Mouse (Mus musculus): ENCODE data around the gene Gpx2.
A peak's percentile ranks its signal among the peaks of the same experiment; 100 is the strongest.
"Not testable (repeated sequence)": the region's sequence is repeated elsewhere in the genome, so short reads cannot be mapped to it uniquely, and the experiment has no call there.

Gpx2 gene

DNA sequence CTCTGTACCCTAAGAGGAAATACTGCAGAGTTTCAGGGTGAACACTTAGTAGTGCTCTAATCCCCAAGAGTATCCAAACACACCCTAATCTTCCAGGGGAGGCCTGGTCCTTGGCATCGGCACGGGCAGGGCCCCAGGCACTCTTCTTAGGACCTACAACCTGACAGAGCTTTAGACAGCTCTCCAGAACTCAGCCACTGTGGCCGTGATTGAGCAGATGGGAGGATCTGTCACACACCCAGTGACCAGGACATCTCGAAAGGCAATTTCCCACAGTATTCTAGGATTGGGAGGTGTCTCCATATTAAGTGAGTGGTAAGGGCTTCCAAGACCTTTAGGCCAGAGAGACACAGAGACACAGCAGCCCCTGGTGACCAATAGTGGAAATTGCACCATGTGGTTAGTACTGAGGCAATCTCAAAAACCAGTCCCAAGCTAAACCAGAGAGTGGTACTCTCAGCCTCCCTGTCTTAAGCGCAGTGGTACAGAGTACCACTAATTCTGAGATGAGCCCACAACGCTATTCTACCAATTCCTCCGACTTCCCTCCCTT, 8.4 kb upstream of the Gpx2 start:
- DNase-seq: peak; percentile 44

DNA sequence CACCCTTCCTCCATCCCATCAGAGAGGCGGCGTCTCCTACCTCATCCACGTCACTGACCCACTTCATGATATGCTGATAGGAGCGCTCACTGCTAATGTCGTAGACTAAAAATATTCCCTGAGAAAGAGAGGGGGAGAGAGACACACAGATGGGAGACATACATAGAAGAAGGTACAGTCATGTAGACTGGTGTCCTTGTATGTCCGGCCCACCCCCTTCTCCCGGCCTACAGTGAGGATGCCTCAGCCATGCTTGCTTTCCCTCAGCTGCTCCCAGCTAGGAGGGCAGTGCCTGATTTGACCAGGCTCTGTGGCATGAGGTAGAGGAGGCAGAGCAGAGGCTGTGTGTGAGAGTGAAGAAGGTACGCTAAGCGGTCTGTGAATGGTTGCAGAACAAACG, 7.7 kb upstream of the Gpx2 start:
- no peak for DNase-seq

DNA sequence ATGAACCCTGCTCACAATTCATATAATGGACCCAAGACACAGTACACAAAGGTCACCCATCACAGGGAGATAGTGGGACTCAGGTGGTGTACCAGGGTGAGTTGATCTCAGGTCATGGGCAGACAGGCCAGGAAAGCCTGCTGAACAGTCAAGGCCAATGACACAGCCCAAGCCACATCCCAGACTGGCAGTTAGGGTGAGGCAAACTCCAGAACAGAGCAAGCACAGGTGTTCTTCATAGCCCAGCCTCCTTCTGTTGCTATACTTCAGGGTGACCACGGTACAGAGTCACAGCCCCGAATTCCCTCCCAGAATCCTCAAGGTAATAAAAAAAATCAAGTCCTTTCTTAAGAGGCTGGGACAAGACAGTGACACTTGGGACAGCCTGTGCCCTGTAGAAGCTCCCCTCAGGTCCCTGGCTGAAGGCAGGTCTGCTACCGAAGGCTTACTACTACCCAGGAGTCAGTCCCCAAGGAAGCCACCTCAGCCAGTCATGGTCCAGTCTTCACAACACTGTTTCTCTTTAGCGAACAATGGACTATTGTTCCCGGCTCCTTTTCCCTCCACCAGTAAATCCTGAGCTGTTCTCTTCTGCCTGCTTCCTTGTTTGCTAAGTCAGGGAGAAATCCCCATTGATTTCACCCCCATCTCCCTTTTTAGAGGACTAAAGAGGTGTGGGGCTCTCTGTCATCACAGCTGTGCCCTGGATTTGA, 2.8 kb upstream of the Gpx2 start:
- no peak for DNase-seq

DNA sequence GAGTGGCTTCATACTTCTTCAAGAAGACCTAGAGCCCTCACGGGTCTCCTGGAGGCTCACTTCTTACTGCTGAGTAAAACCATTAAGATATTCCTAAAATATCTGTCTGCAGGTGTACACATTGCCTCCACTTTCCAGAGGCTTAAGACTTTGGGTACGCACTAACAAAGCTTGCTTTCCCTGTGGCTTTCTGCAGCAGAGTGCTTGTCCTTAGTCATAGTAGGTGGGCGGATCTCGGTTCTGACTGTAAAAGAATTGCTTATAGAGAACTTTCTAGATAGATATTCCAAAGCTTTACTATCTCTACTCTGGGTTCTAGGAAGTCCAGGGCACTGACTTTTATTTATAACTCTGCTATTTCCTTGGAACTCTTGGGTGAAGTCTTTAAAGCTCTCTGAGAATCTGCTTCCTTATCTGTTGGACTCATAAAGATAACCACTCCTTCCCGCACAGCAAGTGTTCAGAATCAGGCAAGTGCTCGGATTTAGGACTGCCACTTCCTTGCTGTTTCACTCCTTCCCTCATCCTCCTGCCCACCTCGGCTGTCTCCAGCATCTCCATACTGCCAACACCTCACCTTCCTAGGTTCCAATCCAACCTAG, 1.7 kb upstream of the Gpx2 start:
- DNase-seq: no peak

DNA sequence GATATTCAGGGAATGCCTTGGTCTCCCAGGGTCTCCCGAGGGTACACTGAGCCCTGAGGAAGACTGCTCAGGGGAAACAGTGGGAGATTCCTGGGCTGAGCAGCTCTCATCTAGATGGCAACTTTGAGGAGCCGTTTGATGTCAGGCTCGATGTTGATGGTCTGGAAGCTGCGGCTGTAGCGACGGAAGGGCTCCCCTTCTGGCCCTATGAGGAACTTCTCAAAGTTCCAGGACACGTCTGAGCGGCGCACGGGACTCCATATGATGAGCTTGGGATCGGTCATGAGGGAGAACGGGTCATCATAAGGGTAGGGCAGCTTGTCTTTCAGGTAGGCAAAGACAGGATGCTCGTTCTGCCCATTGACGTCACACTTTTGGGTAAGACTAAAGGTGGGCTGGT, 2.8 kb downstream of the Gpx2 start:
- not testable (repeated sequence) for DNase-seq

DNA sequence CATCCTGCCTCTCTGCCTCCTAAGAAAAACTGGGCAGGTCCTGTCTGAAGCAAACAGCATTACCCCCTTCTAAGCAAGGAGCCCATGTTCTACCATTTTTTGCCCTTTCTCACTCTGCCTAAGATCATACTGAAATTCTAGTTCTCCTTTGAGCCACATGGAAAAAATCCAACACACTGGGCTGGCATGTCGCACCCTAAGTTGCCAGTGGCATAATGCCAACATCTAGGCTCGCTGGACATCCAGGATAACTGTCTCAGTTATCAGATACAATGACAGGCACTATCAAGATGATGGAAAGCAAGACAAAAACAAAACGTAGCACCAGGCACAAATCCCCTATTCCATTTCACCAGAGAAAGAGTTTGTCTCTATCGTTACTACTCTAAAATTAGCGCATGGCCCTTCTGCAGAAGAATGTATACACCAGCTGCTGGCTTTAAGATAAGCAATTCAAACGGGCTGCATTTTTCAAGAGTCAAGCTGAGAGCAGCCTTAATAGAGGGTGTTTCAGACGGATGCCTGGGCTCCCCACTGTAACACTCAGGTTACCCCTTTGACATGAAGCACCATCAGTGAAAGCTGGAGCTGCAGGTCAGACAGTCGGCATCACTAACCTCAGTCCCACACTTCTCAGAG, 4.8 kb downstream of the Gpx2 start:
- DNase-seq: no peak

DNA sequence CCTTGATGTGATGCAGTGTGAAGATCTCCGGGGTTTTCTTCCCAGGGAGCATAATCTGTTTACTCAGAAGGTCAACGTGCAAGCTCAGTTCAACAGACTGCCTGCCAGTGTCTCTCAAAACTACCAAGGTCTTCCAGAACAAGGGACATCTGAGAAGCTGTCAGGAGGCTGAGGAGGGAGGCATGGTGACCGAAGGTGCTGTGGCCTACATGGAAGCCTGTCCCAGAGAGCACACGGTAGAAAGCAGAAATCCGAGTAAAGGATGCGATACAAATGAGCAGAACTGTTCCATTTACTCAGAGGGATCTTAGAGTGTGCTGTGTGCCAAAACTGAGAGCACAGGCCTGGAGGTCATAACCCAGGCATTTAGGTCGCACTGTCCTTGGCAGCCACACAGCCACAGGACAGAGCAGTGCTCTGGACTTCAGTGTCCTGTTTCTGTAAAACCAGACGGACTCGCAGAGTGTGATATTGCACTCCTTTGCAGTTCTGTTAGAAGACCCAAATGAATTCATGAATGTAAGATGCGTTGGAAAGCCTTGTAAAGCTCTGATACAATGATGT, 11.2 kb downstream of the Gpx2 start:
- DNase-seq: no peak

DNA sequence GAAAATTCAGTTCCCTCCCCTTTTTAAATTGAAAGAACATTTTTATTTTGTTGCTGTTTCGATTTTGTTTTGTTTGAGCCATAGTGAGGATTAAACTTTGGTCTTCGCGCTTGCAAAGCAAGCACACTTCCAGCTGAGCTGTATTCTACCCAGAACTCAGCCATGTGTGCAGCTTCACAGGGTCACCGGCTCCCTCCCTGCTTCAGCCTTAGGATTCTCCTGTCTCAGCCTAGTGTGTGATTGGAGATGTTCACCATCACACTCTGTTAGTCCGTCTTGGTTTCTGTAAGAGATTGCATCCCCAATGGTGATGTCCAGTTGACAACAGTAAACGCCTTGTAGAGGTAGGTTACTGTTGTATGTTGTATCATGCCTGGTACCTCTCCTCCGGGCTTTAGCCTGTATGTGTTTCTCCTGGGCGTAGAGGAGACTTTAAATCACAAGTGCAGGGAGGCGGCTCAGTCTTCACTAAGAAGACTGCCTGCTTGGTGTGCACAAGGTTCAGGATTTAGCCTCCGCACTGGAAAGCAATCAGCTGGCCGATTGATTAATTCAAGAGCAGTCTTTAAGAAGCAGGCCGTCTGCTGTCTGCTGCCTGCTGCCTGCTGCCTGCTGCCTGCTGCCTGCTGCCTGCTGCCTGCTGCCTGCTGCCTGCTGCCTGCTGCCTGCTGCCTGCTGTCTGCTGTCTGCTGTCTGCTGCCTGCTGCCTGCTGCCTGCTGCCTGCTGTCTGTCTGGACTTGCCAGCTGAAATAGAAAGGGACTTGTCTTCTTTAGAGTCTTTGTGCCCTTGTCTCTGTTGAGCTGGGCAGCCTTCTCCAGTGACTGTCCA, 14.5 kb downstream of the Gpx2 start:
- no peak for DNase-seq

DNA sequence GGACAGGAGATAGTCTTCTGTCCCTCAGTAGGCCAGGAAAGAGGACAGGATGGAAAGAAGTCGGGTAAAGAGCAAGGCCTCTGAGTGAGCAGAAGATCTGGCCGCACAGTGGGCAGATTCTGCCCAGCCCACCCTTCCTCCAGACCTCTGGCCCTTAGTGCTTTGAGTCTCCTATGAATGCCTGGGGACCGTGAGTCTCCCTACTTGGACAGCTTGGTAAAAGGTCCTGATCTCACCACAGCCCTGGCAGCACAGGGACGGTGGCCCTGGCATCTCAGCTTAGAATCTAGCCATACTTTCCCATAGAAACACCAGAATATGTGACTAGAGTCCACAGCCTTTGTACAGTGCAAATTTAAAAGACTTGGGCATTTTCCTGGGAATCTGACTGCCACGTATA, 15.4 kb downstream of the Gpx2 start:
- no peak for DNase-seq

DNA sequence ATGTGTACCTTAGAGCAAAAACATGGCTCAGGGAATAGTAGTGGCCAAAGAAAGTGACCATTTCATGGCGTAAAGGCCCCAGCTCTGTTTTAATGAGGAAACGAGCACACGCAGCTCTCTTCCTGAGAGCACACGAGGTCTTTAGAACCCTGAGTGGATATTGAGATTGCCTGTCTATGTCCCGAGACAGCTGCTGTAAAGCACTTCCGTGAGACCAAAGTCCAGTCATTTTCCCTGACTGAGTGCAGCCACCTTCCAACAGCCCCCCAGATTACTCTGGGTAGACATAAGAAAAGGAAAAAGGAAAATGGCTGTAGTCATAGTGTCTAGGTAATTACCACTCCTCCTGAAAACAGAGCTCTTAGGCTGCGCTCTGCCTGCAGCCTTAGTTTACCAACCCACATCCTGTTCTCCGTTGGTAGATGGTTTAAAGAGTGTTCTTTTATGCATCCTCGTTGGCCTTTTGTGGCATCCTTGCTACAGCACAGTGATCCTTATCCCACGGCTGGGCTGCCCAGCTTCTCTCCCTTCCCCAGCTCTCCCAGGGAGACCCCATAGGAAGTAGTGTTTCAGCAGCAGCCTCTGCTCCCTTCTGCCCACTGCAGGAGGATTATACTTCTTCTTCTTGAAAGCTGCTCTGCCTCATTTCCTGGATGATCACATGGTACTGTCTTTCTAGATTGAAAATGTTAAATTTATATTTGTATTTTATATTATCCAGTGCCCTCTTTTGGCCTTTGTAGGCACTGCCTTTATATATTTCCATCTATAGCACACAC, 16.9 kb downstream of the Gpx2 start:
- DNase-seq: no peak

DNA sequence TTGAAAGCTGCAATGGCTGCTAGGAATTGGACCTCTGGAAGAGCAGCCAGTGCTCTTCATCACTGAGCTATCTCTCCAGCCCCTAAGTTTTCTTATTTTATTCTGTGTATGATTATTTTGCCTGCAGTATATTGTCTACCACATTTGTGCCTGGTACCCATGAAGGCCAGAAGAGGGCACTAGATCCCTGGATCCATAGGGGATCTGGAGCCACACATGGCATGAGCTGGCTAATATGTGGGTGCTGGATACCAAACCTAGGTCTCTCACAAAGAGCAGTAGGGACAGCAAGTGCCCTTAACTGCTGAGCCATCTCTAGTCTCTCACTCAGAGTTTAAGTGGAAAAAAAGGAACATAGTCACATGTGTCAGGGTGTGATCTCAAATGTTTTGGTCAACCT, 17.5 kb downstream of the Gpx2 start:
- no peak for DNase-seq

DNA sequence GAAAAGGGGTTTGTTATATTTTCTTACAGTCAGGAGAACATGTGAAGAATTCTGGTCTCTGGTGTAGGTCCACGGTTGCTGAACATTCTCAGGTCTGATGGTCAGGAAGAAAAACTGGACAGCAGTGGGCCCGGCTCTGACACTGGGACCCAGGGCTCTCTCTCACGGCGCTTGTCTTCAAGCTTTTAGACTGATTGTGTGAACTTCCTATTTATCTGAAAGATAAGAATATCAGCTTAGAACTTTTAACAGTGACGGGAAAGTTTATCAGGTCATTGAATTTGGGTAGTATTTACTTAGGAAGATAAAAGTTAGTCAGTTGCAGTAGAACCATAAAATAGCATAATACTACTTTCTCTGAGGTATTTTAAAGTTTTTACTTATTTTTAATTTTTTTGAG, 18.5 kb downstream of the Gpx2 start:
- no peak for DNase-seq

DNA sequence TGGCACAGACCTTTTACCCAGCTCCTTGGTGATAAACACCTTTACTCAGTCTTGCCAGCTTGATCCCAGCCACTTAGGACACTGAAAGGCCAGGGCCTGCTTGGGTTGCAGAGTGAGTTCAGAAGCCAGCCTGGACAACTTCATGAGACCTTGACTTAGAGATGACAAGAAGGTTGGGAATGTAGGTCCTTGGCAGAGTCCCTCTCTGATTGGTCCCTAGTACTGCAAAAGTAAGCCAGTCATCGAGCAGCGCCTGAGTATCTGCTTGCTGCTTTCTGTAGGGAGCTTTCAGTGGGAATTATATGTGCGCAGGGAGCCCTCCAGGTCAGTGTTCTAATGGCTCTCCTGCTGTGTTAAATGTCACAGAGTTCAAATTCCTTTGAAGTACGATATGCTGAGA, 20.2 kb downstream of the Gpx2 start:
- no peak for DNase-seq

DNA sequence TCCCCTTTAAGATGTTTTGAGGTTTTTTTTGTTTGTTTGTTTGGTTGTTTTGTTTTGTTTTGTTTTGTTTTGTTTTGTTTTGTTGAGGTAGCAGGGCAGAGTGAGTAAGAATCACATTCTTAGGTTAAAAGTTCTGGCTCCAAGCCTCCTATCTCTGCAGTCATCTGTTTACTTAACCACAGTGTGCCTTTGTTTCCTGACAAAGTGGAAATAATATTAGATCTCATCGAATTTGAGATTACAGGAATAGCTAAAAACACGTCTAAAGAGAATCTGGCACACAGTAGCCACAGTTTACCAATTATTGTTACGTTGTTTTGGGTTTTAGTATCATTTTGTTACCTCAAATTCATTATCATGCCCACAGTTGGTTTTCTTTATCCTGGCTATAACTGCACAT, 20.7 kb downstream of the Gpx2 start:
- no peak for DNase-seq

DNA sequence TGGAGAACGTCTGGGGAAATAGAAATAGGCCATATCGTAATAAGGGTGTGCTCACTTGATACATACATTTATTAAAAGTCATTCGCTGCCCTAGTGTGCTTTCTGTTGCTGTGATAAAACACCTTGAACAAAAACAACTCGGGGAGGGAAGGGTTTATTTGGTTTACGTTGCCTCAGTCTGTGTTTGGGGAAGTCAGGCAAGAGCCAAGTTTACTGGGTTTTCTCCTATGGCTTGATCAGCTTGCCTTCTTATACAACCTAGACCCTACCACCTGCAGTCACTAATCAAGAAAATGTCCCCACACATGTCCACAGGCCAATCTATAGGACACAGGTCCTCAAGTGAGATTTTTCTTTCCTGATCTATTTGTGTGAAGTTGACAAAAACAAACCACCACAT, 23.8 kb downstream of the Gpx2 start:
- DNase-seq: no peak

DNA sequence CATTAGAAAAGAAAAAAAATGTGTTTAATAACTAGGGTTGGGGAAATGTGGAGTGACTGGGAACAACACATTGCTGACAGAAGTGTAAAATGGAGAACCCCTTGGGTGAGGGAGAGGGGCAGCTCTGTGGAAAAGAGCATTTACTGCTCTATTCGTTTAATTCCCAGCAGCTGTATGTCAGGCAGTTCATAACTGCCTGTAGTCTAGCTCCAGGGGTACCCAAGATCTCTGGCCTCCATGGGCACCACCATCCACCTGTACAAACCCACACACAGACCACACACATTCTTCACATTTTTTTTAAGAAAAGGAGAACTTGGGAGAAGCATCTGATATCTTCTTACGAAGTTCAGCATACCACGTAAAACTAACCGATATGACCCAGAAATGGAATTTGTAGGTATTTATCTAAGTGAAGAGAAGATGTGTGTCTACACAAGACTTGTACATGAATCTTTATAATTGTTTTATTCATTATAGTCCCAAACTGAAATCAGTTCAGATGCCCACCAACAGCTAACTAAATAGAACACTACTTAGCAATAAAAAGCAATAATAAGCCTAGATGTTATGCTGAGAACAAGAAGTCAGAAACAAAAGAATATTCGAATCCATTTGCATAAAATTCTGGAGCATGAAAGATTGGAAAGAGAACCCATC, 24.4 kb downstream of the Gpx2 start:
- DNase-seq: no peak

DNA sequence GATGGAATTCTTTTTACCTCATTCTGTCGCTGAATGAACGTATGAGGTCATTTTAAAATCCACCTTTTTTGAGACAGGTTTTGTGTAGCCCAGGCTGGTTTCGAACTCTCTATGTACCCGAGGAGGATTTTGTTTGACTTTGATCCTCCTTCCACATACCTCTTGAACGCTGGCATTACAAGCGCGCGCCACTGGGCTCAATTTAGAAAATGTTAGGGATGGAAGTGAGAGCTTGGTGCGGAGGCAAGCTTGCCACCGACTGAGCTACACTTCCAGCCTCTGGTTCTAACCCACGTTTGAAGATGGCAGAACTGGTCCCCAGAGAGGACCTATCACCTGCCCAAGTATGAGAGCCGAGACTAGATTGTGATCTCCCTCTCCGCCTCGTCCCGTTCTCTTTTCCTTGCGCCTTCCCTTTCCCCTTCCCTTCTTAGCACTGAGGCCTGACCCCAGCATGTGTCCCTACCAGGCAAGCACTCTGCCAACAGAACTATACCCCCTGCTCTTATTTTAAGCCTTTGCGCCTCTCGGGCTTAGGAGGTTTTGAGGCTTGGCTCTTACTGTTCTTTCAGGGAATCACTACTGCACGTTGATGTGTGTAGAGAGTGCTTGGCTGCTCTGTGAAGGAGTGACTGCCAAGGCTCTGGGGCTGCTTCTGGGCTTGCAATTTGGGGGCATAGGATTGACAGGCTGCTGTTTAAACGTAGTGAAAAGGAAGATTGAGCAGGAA, 29.3 kb downstream of the Gpx2 start:
- DNase-seq: peak; percentile 15

DNA sequence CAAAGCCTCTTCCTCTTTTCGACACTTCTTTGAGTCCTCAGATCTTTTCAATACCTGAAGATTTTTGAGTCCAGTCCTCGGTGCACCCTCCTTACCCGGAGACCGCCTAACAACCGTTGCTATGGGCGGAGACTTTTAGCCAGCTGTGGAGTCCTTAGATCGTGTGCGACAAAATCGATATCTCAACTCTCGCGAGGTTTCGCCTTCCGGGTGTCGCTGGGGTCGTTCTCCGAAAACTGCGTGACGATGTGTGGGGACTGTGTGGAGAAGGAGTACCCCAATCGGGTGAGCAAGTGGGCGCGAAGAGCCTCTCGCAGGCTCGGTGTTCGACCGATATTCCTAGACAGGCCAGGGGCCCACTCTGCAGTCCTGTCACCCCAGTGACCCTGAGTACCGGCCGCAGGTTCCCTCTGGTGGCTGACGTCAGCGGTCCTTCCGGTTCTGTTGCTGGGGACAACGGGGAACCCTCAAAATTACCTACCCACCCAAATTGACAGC, 30.0 kb downstream of the Gpx2 start, which contains the start of the genes Churc1 and Fntb:
Gene Churc1 (plus strand): TSS at position 185 of the 498 bp plus-strand sequence.
Gene Fntb (plus strand): TSS at position 236 of the 498 bp plus-strand sequence.
- DNase-seq: peak; percentile 97

DNA sequence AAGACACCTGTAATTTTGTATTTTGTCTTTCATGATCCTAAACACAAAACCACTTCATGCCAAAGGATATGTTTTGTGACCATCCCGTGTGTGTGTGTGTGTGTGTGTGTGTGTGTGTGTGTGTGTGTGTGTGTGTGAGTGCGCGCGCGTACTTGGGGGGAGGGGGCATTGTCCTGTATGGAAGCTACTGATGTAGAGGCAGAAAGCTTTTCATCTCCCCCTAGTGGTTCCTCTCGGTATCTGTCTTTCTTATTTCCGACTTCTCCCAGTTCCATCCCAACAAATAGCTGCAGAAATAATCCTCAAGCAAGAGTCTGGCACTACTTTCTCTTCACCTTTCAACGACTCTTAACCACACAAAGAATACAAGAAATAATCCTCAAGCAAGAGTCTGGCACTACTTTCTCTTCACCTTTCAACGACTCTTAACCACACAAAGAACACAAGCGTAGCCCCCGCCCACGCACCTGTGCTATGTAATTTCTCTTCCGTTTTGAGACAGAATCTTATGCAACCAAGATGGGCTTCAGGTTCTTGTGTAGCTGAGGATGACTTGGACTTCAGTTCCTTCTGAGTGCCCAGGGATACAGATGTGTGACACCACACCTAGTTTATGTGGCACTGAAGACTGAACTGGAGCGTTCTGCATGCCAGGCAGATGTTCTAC, 42.6 kb downstream of the Gpx2 start:
- peak; percentile 28 for DNase-seq

Measured in liver (tissue).